Mouse (Mus musculus): ENCODE measurements at regions not wholly inside any gene's neighbourhood (a gene's known extent, or its start where the extent isn't known, plus 50 kb on each side); places are given as distances from the start of the nearest gene placed in this dataset.

DNA sequence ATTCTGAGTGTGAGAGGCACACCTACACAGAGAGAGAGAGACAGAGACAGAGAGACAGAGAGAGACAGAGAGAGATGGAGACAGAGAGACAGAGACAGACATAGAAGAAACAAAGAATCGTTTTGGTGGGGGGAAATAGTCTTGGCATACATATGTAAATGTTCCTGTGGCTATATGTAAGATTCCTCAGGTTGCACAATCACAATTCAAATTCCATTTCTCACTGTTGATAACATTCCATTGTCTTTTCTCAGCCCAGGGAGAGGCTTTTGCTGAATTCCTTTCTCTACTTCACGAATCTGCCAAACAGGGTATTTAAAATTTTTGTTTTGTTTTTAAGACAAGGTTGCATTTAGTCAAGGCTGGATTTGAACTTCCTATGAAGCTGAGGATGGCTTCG is 205.0 kb upstream of the Ell2 start:
- DNase-seq = no peak

DNA sequence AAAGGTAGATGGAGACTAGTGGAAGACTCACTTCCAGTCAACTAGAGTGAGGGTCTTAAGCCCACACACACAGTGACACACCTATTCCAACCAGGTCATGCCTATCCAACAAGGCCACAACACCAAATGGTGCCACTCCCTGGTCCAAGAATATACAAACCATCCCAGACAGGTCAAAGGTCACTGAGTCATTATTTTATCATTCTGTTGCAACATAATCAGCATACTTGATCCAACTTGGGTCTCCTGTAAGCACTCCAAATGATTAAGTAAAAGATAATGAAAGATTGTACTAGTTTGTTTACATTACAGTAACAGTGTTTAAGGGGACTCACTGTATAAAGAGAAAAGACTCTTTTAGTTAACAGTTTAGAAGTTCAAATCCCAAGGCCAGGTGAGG is 203.2 kb upstream of the Ell2 start:
- DNase-seq = no peak

DNA sequence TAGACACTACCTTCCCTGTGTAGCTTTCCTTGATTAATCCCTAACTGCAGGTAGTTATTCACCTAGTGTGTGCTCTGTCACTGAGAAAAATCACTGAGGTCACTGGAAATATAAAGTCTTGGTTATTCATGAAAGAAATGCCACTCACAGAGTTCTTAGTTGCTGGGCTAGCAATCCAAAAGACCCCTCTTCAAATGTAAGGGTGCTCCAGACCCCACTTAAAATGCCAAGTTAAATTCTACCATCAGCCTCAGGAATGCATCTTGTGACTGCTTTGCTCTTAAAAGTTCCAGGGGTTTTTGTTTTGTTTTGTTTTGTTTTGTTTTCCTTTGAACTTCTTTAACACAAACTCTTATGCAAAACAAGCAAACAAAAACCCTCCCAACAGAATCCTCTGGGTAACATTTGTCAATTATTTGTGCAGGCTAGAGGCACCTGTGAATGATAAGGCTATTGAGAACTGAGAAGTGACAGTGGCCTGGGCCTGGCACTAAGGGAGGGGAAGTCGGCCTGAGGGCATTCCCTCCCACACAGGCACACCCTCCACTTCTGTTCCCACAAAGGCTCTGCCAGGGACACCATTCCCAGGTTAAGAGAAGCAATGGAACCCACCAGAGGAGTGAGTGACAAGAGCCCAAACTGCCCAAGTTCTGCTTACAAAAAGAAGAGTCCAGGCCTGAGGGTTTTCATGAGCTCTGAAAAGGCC is 192.1 kb upstream of the Ell2 start:
- DNase-seq = no peak

DNA sequence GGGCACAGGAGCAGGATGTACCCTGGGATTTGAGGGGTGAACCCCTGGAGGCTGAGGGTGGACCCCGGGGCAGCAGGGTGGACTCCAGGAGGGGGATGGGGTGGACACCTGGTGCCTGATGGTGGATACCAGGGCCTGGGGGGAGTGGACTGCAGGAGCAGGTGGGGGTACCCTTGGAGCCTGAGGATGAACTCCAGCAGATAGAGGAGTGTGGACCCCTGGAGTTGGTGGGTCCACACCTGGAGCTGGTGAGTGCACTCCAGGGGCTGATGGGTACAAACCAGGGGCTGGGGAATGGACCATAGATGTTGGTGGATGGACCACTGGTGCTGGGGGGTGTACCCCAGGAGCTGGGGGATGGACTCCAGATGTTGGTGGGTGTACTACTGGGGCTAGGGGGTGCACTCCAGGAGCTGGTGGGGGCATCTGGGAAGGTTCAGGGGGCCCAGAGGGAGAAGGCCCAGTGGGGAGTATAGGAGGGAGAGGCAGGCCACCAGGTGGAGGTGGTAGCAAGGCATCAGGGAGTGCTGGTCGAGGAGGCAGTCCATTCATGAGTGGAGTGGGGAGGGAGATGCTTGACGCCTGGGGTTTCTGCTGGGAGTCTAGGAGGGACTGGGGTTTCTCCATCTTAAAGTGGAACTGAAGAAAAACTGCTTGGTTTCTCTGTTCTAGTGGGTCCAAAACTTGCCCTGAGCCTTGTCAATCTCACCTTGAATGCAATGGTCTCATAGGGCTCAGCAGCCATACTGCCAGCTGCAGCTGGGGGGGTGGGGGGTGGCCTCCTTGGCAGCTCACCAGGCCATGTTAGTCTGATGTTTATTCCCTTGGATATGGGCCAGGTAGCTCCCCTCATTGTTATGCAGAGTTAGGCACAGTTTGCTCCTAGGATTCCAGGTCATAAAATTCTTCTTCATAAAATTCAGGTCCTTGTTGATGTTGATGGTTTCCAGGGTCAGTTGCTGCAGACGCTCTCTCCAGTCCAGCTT is 183.0 kb upstream of the Ell2 start:
- DNase-seq = no peak

DNA sequence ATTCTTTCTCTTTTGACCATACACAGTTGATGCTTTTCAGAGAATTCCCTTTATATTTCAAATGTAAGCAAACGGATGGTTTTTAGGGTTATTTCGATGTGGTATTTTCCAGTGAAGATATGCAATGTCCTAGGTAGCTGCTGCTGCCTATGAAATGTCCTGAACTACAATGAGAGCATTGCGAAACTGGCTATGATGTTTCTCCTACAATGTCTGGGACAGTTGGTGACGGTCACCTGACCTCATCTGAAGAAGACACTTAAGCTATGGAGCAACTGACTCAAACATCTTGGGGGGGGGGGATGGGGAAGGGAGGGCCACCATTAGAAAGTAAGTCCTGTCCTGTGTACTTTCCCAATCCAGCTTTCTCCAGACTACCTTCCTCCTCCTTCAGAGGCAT is 182.1 kb upstream of the Ell2 start:
- DNase-seq = no peak

DNA sequence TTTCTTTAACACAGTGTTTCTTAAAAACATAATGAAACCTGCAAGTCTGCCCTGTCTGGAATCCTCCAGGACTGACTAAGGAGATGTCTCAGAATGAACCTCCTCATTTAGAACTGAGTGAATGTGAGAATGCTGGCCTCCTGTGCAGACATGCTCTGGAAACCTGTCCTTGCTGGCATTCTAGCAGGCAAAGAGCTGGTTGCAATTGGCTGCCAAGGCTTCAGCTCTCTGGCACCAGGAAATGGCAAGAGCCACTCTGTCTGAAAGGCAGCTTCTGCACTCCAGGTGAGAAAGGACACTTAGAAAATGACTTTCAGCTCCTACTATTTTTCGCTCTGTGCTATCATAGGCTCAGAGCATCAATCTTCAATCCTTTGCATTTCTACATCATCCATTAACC is 175.0 kb upstream of the Ell2 start:
- no peak for DNase-seq

DNA sequence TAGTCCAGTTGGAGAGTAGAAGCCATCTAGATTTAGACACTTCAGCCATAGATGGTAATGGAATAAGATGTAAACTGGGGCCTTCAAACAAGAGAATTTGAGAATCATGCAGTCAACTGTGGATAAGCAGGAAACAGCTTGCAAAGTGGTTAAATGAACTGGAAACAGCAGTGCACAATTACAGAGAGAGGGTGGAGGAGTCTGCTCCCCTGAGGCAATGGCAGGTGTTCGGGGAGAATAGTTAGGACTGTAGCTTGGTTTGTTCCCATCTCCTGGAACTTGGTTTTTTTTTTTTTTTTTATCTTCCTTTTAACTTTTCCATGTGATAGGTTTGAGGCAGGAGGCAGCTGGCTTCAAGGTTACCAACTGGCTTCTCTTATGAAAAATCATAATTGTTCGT is 165.1 kb upstream of the Ell2 start:
- DNase-seq = no peak

DNA sequence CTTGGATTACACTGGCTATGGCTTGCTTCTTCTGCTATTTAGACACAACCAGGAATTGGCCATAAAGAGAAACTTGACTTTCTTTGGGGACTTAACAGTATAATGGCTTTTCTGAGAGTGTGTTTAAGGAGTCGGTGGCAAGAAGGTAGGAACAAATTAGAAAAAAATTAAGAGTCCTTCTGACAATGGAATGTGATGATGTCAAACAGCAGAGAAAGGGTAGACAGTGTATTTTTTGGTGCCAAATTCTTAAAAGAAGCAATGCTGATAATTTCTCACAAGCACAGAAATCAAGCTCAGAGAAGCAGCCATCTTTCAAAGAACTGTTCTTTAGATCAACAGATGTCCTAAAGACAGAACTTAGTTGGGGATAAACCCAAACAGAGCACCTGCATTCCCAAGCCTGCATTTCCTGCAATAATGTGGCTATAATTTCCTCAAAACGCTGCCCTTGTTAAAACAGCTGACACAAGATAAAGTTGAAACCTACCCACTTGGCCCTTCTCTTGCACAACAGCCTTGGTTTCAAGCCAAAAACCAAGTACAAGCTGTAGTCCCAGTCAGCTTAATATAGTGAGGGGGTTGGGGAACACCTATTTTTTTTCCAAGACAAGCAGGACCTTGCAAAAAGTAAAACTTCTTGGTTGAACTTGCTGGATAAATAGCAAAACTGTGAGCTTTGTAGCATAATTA is 164.2 kb upstream of the Ell2 start:
- DNase-seq = peak; percentile 96

DNA sequence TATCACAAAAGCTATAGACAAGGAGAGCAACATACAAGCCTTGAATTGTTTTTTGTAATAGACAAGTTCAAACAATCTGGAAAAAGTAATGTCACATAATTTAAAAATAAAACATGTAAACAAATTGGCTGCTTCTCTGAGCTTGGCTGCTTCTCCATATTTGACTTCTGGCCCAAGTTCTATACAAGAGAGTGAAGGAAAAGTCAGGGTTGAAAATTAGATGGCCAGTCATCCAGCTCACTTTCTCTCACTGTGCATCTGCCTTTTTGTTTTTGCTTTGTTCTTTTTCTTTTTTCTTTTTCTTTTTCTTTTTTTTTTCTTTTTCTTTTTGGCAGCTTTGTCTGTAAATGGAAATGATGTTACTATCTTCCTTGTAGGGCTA is 163.6 kb upstream of the Ell2 start:
- no peak for DNase-seq

DNA sequence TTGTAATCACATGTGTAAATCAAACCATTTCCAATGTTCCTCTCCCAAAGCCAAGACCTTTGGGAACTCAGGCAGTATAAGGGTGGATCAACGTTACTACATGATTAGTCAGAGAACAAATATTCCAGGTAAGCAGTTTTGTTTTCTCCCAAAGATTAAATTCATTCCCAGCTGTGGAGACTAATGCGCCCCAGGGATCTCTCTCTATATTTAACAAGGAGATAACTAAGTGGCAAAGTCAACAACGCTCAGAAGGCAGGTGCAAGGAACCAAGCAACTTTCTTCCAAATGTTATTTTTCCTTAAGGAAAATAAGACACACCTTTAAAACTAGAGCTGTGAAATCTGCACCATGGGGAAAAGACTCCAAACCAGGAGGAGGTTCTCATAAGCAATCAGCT is 163.0 kb upstream of the Ell2 start:
- DNase-seq = no peak

DNA sequence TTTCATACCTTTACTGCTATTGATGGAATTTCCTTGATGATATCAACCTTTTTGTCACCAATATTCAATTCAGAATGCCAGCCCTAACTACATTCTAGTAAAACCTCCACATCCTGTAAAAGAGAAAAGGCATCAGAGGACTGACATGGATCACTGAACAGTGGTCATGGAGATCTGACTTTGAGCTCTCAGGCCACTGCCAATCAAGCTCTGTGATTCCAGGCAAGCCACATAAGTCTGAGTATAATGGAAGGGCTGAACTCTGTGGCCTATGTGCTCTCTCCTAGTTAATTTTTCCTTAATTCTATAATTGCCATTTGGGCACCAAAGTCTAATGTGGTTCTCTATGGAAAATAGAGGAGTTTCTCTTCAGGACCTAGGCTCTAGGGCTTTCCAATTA is 161.8 kb upstream of the Ell2 start:
- DNase-seq = no peak

DNA sequence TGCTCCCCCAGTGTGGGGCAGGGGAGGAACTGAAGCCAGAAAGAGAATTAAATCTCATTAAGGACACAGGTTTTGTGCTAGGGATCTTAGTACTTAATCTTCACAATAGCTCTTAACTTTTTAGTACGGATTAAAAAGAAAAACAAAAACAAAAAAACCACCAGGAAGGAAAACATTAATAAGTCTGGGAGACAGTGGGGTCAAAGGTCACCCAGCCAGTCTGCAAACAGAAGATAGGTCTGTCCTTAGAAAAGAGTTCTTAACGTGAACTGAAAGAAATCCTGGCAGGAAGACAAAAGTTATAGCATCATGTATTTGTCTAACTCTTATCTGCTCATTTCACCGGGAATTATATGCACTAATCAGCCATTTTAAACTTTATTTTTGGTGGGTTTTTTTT is 158.8 kb upstream of the Ell2 start:
- no peak for DNase-seq

DNA sequence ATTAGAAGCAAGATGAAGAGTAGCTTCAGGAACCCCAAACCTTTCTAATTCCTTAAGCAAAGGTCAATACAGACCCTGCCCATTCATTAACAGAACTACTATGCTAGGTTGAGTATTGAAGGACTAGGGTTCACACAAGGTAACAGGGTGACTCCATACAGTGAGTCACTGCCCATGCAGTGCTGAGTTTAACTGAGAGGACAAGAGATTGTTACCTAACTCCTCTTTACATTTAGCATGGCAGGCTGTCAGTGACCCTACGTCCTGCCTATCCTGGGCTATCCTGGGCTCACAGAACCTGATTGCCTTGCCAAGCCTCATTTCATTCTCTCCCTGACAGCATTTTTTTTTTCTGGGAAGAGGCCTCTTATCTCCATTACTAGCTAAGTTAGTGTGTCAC is 127.6 kb upstream of the Ell2 start:
- DNase-seq = no peak

DNA sequence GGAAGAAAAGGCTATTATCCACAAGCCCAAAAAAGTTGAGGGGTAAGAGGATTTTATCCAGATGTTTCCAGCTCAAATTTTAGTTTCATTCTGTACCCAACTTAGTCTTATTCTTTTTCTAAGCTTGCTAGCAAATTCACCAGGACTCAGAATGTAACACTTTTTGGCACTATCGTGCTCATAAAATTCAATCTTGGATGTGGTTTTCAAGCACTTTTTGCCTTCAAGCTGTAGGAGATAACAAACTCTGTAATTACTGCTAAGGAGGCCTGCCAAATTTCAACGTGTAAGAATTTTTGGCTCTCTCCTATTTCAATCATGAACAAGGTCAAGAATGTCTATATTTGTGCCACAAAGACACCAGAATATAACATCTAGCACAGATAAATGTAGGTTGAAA is 115.7 kb upstream of the Ell2 start:
- no peak for DNase-seq

DNA sequence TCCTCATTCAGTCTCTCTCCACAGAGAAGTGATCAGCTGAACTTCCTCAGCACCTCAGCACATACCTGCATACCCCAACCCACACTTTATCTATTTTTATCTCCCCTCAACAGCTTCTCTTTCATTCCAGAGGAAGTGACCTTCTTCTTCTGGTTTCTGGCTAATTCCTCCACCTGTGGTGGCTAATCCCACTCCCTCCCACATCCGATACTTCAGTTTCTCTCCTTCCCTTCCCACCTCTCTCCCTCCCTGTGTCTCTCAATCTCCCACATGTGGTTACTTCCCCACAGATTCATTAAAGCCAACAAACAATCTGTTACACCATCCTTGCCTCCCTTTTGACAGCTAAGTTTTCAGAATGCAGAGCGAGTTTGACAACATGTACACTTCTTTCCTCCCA is 109.7 kb upstream of the Ell2 start:
- no peak for DNase-seq

DNA sequence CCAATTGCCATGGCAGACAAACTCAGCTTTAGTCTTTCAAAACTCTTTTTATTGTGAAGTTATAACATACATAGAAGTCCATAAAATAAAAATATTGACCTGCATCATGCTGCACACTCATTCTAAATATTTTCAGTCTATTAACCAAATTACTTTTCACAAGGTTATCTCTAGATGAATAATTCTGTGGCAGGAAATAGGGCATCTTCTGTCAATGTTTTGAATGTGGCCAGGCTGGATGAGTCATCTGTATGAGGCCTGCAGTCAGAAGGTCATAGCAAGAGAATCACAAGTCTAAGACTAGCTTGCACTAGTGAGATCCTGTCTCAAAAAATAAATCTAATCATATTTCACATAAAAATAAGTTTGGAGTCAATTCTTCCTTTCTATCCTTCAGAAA is 108.4 kb upstream of the Ell2 start:
- DNase-seq = no peak

DNA sequence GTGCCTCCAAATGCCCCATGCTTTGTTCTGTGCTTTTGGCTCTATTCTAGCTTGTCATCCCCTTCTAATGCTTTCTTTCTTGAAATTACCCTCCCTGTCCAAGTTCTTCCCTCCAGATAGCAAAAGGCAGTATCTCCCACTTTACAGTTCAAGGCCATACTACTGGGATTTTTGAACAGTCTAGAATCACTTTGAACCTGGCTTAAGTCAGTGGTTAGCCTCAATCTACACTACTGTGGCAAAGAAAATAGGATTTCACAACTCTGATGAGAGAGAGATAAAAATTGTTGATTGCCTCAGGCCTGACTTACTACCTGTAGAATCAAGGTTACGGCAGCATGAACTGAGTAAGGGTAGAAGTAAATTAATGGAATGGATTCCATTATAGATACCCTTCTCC is 107.9 kb upstream of the Ell2 start:
- DNase-seq = no peak

DNA sequence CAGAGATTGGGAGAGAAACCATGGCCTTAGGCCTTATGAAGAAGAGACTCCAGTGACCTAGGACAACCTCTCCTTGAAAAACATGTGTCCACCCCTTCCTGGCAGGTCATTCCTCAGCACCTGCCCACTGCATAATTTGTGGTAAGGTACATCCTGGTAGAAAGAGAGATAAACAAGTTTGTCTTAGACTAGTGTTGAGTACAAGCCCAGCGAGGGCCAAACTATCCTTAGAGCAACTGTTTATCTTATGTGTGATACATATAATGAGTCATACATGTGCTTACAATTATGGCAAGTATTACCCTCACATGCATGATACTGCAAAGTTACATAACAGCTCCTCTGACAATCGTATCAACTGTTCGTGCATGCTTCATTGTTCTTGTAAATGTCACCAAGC is 83.3 kb upstream of the Ell2 start:
- DNase-seq = no peak

DNA sequence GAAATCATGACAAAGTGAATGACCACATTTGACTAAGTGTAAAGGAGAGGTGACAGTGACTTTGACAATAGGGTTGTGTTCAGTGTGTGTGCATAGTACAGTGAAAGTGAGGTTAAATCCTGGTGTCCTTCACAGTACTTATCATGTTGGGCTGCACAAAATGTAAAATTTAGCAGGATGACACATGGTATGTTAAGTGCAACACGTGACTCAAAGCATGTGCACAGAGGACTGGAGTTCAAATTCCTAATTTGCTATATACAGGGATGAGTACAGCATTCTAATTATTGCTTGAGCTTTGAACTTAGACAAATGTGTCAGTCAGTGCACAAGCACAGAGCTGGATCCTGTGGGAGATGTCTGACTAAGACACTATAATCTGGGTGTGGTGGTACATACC is 79.2 kb upstream of the Ell2 start:
- DNase-seq = no peak

DNA sequence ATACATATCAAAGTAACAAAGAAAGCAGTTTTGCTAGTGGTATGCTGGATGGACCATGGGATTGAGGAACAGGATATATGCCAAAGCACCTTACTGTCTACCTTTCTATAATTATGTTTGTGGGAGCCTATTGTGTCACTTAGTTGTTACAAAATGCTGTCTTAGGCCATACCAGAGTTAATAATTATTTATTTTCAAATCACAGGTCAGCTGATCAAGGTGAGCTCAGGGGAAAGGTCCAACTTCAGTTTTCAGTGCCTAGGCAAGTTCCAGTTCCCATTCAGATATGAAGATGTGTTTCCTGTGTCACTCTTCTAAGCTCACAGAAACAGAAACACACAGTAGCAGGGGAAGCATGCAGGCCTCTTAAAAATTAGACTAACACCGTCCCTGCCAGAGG is 75.5 kb upstream of the Ell2 start:
- DNase-seq = no peak

DNA sequence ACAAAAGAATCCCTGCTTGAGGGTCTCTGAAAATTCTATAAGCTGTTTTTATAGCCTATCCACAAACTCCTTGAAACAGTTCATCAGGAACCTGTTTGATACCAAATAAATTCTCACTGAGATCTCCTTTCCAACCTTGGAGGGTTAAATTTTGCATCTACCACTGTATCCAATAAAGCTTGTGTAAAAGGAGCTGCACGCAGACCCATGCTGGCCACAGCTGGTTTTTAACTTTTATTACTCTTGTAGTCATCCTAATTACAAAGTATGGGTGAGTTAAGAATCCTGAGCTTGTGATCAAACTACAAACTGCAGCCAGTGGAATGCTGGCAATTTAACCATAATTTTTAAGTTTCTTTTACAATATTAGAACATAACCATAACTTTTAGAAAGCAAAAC is 59.0 kb upstream of the Ell2 start:
- DNase-seq = no peak

DNA sequence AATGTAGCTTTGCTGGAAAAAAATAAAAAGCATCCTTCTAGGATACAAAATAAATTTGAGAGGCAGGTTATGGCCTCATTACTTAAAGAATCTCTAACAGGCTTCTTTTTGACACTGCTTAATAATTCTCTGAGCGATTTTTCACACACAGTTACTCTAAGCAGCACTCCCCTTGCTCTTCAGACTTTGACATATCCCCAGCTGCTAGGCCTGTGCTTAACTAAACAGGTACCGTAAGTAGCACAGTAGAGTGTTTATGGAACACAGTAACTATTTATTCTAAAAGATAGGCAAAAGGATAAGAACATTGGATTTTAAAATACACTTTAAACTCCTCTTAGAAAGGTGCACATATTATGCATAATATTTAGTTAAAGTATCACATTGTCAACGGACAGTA is 54.6 kb upstream of the Ell2 start:
- no peak for DNase-seq

DNA sequence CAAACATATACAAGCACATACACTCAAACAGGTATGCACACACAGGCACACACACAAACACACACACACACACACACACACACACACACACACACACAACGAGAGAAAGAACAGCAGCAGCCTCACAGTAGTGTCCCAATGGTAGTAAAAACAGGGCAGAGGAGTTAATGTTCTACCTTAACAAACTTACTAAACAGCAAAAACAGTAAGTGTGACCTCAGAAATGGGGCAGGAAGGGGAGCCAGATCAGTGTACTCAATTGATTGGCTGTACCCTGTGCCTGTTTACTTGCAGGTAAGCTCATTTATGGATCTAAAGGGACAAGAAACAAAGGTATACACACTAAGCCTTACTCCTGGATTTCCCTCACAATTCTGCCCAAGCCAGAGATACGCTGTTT is 53.6 kb upstream of the Ell2 start:
- DNase-seq = no peak
